Comparison of ENCODE assay signal across 10 mouse cellular contexts in the genomic region with DNA sequence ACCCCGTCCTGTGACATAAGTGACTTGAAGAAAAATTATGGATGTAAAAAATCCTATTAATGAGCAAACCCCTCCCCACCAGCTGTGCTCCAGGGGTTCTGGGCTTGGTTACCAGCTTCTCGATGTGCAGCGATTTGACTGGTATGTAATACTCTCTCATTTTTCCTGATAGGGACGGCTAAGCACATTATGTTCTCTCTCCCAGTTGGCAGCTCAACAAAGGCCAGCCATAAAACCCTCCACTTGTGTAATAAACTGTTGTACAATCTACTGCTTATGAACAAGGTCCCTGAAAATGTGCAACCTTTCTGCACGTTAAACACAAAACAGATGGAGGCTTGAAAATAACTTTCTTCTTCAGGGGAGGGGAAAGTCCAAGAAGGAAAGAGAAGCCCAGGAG.
DNase-seq lines count a peak whose midpoint lies in the region; ATAC-seq and TF ChIP-seq lines count a peak whose summit lies in the region.
"Had no signal": no experiment of that assay in that cellular context is flagged by ENCODE, and none has a peak within 500 bp of the region (broad histone marks: within the 10 kb centered on the region; RNA-seq: fewer than 3 reads in every experiment).

No protein-coding gene starts in this region.

- TF ChIP-seq EP300 in lung, postnatal 0 days (IDR thresholded peaks at IDR 0.05): peak; percentile 92

- no peak for TF ChIP-seq POLR2A in kidney, adult 2 months (IDR thresholded peaks at IDR 0.05; ENCODE audit: low read depth, low read length)

- H3K27ac ChIP-seq in kidney, adult 2 months (ENCODE audit: insufficient read depth, low read depth, low read length): no peak overlapping the region
- peak overlapping the region; percentile 93 for H3K27ac ChIP-seq in heart, embryonic 12.5 days (ENCODE audit: poor library complexity, severe bottlenecking)
- 0 out of 2 replicates have a peak overlapping the region, but pooled peaks have one; percentile 10 for H3K27ac ChIP-seq in lung, postnatal 0 days (ENCODE audit: low read length)

- 48% methylated on average over 5 of the region's 5 CpGs for WGBS in kidney, adult 2 months
- WGBS in heart, embryonic 12.5 days: 66% methylated on average over 5 of the region's 5 CpGs
- 56% methylated on average over 5 of the region's 5 CpGs for WGBS in lung, postnatal 0 days

- H3K4me2 ChIP-seq in heart, embryonic 12.5 days: no peak overlapping the region
- no peak overlapping the region for H3K4me2 ChIP-seq in lung, postnatal 0 days (replicated peaks; ENCODE audit: low read depth, low read length)

- H3K27me3 ChIP-seq in kidney, adult 2 months (replicated peaks; ENCODE audit: control insufficient read depth, insufficient read depth, low read length): no peaks in the 10 kb centered on the region
- no peaks in the 10 kb centered on the region for H3K27me3 ChIP-seq in heart, embryonic 12.5 days (replicated peaks)
- no peaks in the 10 kb centered on the region for H3K27me3 ChIP-seq in lung, postnatal 0 days (replicated peaks; ENCODE audit: insufficient read depth, low read length)

- ATAC-seq in heart, embryonic 12.5 days (ENCODE audit: insufficient number of reproducible peaks, low FRiP score): no peak
- ATAC-seq in lung, postnatal 0 days: peak; percentile 69
- no peak for ATAC-seq in frontal cortex, adult (ENCODE audit: low TSS enrichment)

- H3K36me3 ChIP-seq in kidney, adult 2 months (ENCODE audit: control insufficient read depth, insufficient read depth, low read length): no peaks in the 10 kb centered on the region
- no peaks in the 10 kb centered on the region for H3K36me3 ChIP-seq in heart, embryonic 12.5 days
- no peaks in the 10 kb centered on the region for H3K36me3 ChIP-seq in lung, postnatal 0 days (ENCODE audit: insufficient read depth, low read length)

- H3K4me3 ChIP-seq in kidney, adult 2 months (ENCODE audit: insufficient read depth, low read depth, low read length): no peak overlapping the region
- H3K4me3 ChIP-seq in heart, embryonic 12.5 days: no peak overlapping the region
- no peak overlapping the region for H3K4me3 ChIP-seq in lung, postnatal 0 days (ENCODE audit: low read depth, low read length)

- no peaks in the 10 kb centered on the region for H3K9me3 ChIP-seq in heart, embryonic 12.5 days (replicated peaks)
- no peaks in the 10 kb centered on the region for H3K9me3 ChIP-seq in lung, postnatal 0 days (ENCODE audit: low read length)

- no peak for TF ChIP-seq CTCF in kidney, adult 2 months (conservative IDR thresholded peaks at IDR 0.05; ENCODE audit: insufficient read depth, insufficient read length, low read depth, low read length)
- TF ChIP-seq CTCF in lung, postnatal 0 days (IDR thresholded peaks at IDR 0.05): no peak

- peak overlapping the region; percentile 50 for H3K9ac ChIP-seq in heart, embryonic 12.5 days
- no peak overlapping the region for H3K9ac ChIP-seq in lung, postnatal 0 days (replicated peaks; ENCODE audit: low read depth)

- H3K4me1 ChIP-seq in kidney, adult 2 months (ENCODE audit: control insufficient read depth, insufficient read depth, low read length): peaks cover 5% of the 10 kb centered on the region; the same call in 1 of the 2 replicates
- peaks cover 44% of the 10 kb centered on the region for H3K4me1 ChIP-seq in heart, embryonic 12.5 days (replicated peaks)
- H3K4me1 ChIP-seq in lung, postnatal 0 days (ENCODE audit: insufficient read depth, low read depth, low read length): 0 out of 2 replicates have a peak, but pooled peaks cover 2% of the 10 kb centered on the region

- DNase-seq in kidney, adult 2 months: peak; percentile 10
- no peak for DNase-seq in kidney, adult 18-20 months
- peak; percentile 14 to 47 for DNase-seq in adrenal gland, postnatal 36 days
- peak; percentile 82 for DNase-seq in lung, postnatal 0 days (ENCODE audit: low spot score)
- DNase-seq in gastrocnemius, adult 8-10 months (ENCODE audit: low spot score in 2 of 2): no peak
- no peak for DNase-seq in frontal cortex, postnatal 14 days (ENCODE audit: low spot score in 2 of 2)
- DNase-seq: cerebellum, adult 2 months; thymus, postnatal 4 days had no signal

Comparison
In these comparisons a context has a peak if more than half of its experiments do, and no peak if none do; other contexts are left out.
1. DNase-seq: peak in kidney, adult 2 months (single experiment), adrenal gland, postnatal 36 days (2 of 2) and lung, postnatal 0 days (single experiment); none in kidney, adult 18-20 months (single experiment), gastrocnemius, adult 8-10 months (0 of 2) and frontal cortex, postnatal 14 days (0 of 2).